Comparison of ENCODE assay signal across 9 mouse cellular contexts in the genomic region with DNA sequence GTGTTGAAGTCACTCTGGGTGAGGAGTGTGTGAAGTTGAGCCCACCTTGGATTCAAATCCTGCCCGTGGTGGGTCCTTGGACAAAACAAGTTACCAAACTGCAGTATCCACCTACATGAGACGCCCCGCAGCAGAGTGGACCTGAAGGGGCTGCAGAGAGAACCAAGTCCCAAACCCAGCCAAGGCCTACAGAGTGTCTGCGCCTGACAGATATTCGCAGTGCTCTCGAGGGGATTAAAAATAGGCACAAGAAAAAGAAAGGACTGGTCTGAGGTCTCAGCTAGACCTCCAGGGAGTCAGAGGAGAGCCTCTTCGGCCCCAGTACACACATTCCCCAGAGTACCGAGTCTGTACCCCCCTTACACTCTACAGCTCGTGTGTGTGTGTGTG. TPM values are rescaled to one million over a fixed set of nuclear protein-coding genes. Genes with fewer than 3 reads are reported as not detected.
DNase-seq lines count a peak whose midpoint lies in the region; ATAC-seq and TF ChIP-seq lines count a peak whose summit lies in the region.
"Had no signal": no experiment of that assay in that cellular context is flagged by ENCODE, and none has a peak within 500 bp of the region (broad histone marks: within the 10 kb centered on the region; RNA-seq: fewer than 3 reads in every experiment).

No protein-coding gene starts in this region.

- TF ChIP-seq CTCF in bone marrow macrophage, adult 2 months (IDR thresholded peaks at IDR 0.05; ENCODE audit: low read depth, low read length): no peak

- no peak overlapping the region for H3K27ac ChIP-seq in heart, embryonic 16.5 days (ENCODE audit: low read length)
- no peak overlapping the region for H3K27ac ChIP-seq in bone marrow macrophage, adult 2 months (ENCODE audit: insufficient read depth, low read depth, low read length)
- H3K27ac ChIP-seq in hindbrain, embryonic 12.5 days: no peak overlapping the region
- no peak overlapping the region for H3K27ac ChIP-seq in midbrain, embryonic 13.5 days

- no peak for TF ChIP-seq POLR2A in bone marrow macrophage, adult 2 months (IDR thresholded peaks at IDR 0.05; ENCODE audit: borderline replicate concordance, low read depth, low read length)

- H3K27me3 ChIP-seq in heart, embryonic 16.5 days (ENCODE audit: control insufficient read depth, insufficient read depth, low read length): peaks cover 16% of the 10 kb centered on the region
- peaks cover 53% of the 10 kb centered on the region for H3K27me3 ChIP-seq in hindbrain, embryonic 12.5 days
- H3K27me3 ChIP-seq in midbrain, embryonic 13.5 days: peaks cover 56% of the 10 kb centered on the region

- no peaks in the 10 kb centered on the region for H3K9me3 ChIP-seq in heart, embryonic 16.5 days (replicated peaks; ENCODE audit: control insufficient read depth, low read length)
- H3K9me3 ChIP-seq in hindbrain, embryonic 12.5 days (replicated peaks): no peaks in the 10 kb centered on the region
- no peaks in the 10 kb centered on the region for H3K9me3 ChIP-seq in midbrain, embryonic 13.5 days

- WGBS in heart, embryonic 16.5 days: 22% methylated on average over 9 of the region's 9 CpGs
- 33% methylated on average over 9 of the region's 9 CpGs for WGBS in hindbrain, embryonic 12.5 days
- WGBS in midbrain, embryonic 13.5 days: 35% methylated on average over 9 of the region's 9 CpGs

- ATAC-seq in heart, embryonic 16.5 days (replicated peaks; ENCODE audit: extremely low read depth, insufficient read depth, low FRiP score): no peak
- ATAC-seq in hindbrain, embryonic 12.5 days (ENCODE audit: low FRiP score): no peak
- ATAC-seq in midbrain, embryonic 13.5 days: no peak

- peak overlapping the region; percentile 58 for H3K4me3 ChIP-seq in heart, embryonic 16.5 days (ENCODE audit: low read length)
- peak overlapping the region; percentile 47 for H3K4me3 ChIP-seq in bone marrow macrophage, adult 2 months (ENCODE audit: insufficient read depth, low read length)
- H3K4me3 ChIP-seq in hindbrain, embryonic 12.5 days: peak overlapping the region; percentile 67
- peak overlapping the region; percentile 58 for H3K4me3 ChIP-seq in midbrain, embryonic 13.5 days (replicated peaks)

- H3K4me1 ChIP-seq in heart, embryonic 16.5 days (ENCODE audit: control insufficient read depth, insufficient read depth, low read length): peaks cover 25% of the 10 kb centered on the region
- no peaks in the 10 kb centered on the region for H3K4me1 ChIP-seq in bone marrow macrophage, adult 2 months (ENCODE audit: control insufficient read depth, insufficient read depth, low read length)
- peaks cover 20% of the 10 kb centered on the region for H3K4me1 ChIP-seq in hindbrain, embryonic 12.5 days
- H3K4me1 ChIP-seq in midbrain, embryonic 13.5 days (replicated peaks): peaks cover 24% of the 10 kb centered on the region

- peak overlapping the region; percentile 74 for H3K4me2 ChIP-seq in heart, embryonic 16.5 days (ENCODE audit: low read depth, low read length)
- H3K4me2 ChIP-seq in hindbrain, embryonic 12.5 days (replicated peaks): peak overlapping the region; percentile 96
- H3K4me2 ChIP-seq in midbrain, embryonic 13.5 days (replicated peaks): peak overlapping the region; percentile 86

- no peak for DNase-seq in heart, postnatal 25 days (ENCODE audit: low spot score)
- DNase-seq in thymus, postnatal 14 days: no peak
- no peak for DNase-seq in right cerebral cortex, postnatal 36 days (ENCODE audit: low spot score in 2 of 2)
- no peak for DNase-seq in frontal cortex, postnatal 25 days (ENCODE audit: low spot score in 2 of 2)
- DNase-seq: layer of hippocampus, postnatal 36 days had no signal

- intact Hi-C loops in heart, postnatal 25 days (cut with DNase I): loop anchor here (10.0 kb wide), 1 partner anchor 319 kb away; no protein-coding TSS in a partner anchor

- H3K36me3 ChIP-seq in heart, embryonic 16.5 days (ENCODE audit: control insufficient read depth, insufficient read depth): no peaks in the 10 kb centered on the region
- H3K36me3 ChIP-seq in hindbrain, embryonic 12.5 days: no peaks in the 10 kb centered on the region
- no peaks in the 10 kb centered on the region for H3K36me3 ChIP-seq in midbrain, embryonic 13.5 days

- peak overlapping the region; percentile 79 for H3K9ac ChIP-seq in heart, embryonic 16.5 days (ENCODE audit: low read length)
- peak overlapping the region; percentile 86 for H3K9ac ChIP-seq in hindbrain, embryonic 12.5 days
- peak overlapping the region; percentile 71; the same call in 1 of the 2 replicates for H3K9ac ChIP-seq in midbrain, embryonic 13.5 days (replicated peaks)

RNA-seq across cellular contexts. Expression of gene Fndc5, which starts 0.6 kb away (rescaled TPM):
- 9.2 and 10.9 TPM in 2 replicates for polyA plus RNA-seq in heart, embryonic 16.5 days (2015; fragmentation: Nextera tagmentation; extraction: Ambion mirVana)
- 100 to 1,000 TPM; 325 TPM for total RNA-seq in heart, postnatal 25 days (2021)
- not detected in 2 replicates for polyA plus RNA-seq in bone marrow macrophage, adult 2 months (2012; ENCODE audit: insufficient read depth, insufficient read length, missing spikeins)
- 3.9 and 6.2 TPM in 2 replicates for polyA plus RNA-seq in hindbrain, embryonic 12.5 days (2016; fragmentation: Nextera tagmentation; extraction: Ambion mirVana)
- 1.9 and 2.0 TPM in 2 replicates for polyA plus RNA-seq in midbrain, embryonic 13.5 days (2015; fragmentation: Nextera tagmentation; extraction: Ambion mirVana)

RNA-seq across cellular contexts. Expression of gene Hpca, which starts 14.3 kb away (rescaled TPM):
- 0.60 and 0.88 TPM in 2 replicates for polyA plus RNA-seq in heart, embryonic 16.5 days (2015; fragmentation: Nextera tagmentation; extraction: Ambion mirVana)
- total RNA-seq in heart, postnatal 25 days (2021): not detected
- not detected in 2 replicates for polyA plus RNA-seq in bone marrow macrophage, adult 2 months (2012; ENCODE audit: insufficient read depth, insufficient read length, missing spikeins)
- 8.8 and 12.1 TPM in 2 replicates for polyA plus RNA-seq in hindbrain, embryonic 12.5 days (2016; fragmentation: Nextera tagmentation; extraction: Ambion mirVana)
- 17.1 and 17.9 TPM in 2 replicates for polyA plus RNA-seq in midbrain, embryonic 13.5 days (2015; fragmentation: Nextera tagmentation; extraction: Ambion mirVana)

RNA-seq across cellular contexts. Expression of gene Tmem54, which starts 30.8 kb away (rescaled TPM):
- polyA plus RNA-seq in heart, embryonic 16.5 days (2015; fragmentation: Nextera tagmentation; extraction: Ambion mirVana): 0.96 and 1.7 TPM in 2 replicates
- not detected for total RNA-seq in heart, postnatal 25 days (2021)
- not detected in 2 replicates for polyA plus RNA-seq in bone marrow macrophage, adult 2 months (2012; ENCODE audit: insufficient read depth, insufficient read length, missing spikeins)
- polyA plus RNA-seq in hindbrain, embryonic 12.5 days (2016; fragmentation: Nextera tagmentation; extraction: Ambion mirVana): 1.1 and 1.7 TPM in 2 replicates
- polyA plus RNA-seq in midbrain, embryonic 13.5 days (2015; fragmentation: Nextera tagmentation; extraction: Ambion mirVana): not detected in 2 replicates
- total RNA-seq: layer of hippocampus, postnatal 36 days had no signal

RNA-seq across cellular contexts. Expression of gene S100pbp, which starts 53.3 kb away (rescaled TPM):
- polyA plus RNA-seq in heart, embryonic 16.5 days (2015; fragmentation: Nextera tagmentation; extraction: Ambion mirVana): 10.9 and 11.8 TPM in 2 replicates
- 10 to 100 TPM; 12.9 to 14.1 TPM for total RNA-seq in heart, postnatal 25 days (2021)
- polyA plus RNA-seq in bone marrow macrophage, adult 2 months (2012; ENCODE audit: insufficient read depth, insufficient read length, missing spikeins): 25.9 and 26.8 TPM in 2 replicates
- 23.2 and 26.7 TPM in 2 replicates for polyA plus RNA-seq in hindbrain, embryonic 12.5 days (2016; fragmentation: Nextera tagmentation; extraction: Ambion mirVana)
- 19.9 and 21.3 TPM in 2 replicates for polyA plus RNA-seq in midbrain, embryonic 13.5 days (2015; fragmentation: Nextera tagmentation; extraction: Ambion mirVana)

RNA-seq across cellular contexts. Expression of gene Yars, which starts 53.4 kb away (rescaled TPM):
- polyA plus RNA-seq in heart, embryonic 16.5 days (2015; fragmentation: Nextera tagmentation; extraction: Ambion mirVana): 45.9 and 53.3 TPM in 2 replicates
- 10 to 100 TPM; 26.9 to 30.0 TPM for total RNA-seq in heart, postnatal 25 days (2021)
- 18.0 and 21.7 TPM in 2 replicates for polyA plus RNA-seq in bone marrow macrophage, adult 2 months (2012; ENCODE audit: insufficient read depth, insufficient read length, missing spikeins)
- polyA plus RNA-seq in hindbrain, embryonic 12.5 days (2016; fragmentation: Nextera tagmentation; extraction: Ambion mirVana): 98.1 and 104 TPM in 2 replicates
- 102 and 115 TPM in 2 replicates for polyA plus RNA-seq in midbrain, embryonic 13.5 days (2015; fragmentation: Nextera tagmentation; extraction: Ambion mirVana)
